Mouse (Mus musculus): ENCODE results near the gene BC035044.
A peak's percentile ranks its signal among the peaks of the same experiment; 100 is the strongest.
"Not testable (repeated sequence)": the region's sequence is repeated elsewhere in the genome, so short reads cannot be mapped to it uniquely, and the experiment has no call there.

The BC035044 gene

DNA sequence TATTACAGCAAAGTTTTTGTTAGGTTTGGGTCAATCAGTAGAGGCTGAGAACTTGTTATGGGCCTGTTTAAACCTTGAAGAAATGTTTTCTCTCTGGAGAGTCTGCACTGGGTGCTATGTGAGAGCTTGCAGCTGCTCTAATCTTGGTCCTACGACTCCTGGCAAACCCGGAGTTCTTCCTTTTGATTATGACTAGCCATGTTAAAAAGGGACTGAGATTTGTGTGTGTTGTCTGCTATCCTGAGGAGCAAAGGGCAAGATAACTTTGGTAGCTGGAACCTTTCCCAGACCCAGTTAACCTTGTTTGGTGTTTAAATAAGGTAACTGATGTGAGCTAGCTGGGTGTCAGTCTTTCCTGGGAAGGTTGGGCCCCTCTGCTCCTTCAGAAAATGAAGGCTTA is 40.3 kb downstream of the BC035044 start:
- no peak for DNase-seq (ENCODE audit: low read depth, low spot score)

DNA sequence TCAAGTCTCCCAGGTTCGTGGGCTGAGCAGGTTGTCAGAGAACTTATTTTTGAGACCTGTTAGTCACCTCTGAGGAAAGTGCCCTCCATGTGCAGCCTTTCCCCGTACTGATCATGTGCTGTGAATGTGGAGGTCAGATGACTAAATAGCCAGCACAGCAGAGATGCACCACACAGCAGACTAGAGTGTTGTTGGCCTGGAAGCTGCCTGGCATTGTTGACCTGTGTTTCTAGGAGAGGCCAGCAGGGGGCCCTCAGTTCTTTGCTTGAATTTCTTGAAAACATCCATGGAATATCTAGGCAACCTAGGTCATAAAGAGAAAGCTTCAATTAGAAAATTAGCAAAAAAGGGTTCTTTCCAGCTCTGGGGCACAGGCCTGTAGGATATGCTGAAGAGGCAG is 41.0 kb downstream of the BC035044 start:
- DNase-seq (ENCODE audit: low read depth, low spot score), result peak; percentile 73

- no peak for DNase-seq (ENCODE audit: low read depth, low spot score)
Measured at GRCm38 (mm10) chr6:128847401-128847800, 43.5 kb downstream of the BC035044 start.

DNA sequence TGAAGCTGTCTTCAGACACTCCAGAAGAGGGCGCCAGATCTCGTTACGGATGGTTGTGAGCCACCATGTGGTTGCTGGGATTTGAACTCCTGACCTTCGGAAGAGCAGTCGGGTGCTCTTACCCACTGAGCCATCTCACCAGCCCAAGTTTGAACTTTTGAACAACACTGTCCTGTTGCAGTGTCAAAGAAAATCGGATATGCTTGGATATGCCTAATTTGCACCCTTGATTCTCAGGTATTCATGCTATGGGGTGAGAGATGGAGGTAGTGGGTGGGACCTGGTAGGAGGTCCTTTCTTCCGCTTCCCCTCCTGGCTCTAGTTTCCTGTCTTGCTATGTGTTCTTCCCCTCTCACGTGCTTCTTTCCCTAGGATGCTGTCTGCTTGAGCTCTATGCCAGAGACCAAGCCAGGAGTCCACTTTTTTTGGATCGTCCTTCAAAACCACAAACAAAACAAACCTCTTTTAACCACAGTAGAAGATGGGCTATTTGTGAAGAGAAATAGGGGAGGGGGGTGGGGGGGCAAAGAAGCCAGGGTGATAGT is 44.9 kb downstream of the BC035044 start:
- DNase-seq (ENCODE audit: low read depth, low spot score), result no peak

DNA sequence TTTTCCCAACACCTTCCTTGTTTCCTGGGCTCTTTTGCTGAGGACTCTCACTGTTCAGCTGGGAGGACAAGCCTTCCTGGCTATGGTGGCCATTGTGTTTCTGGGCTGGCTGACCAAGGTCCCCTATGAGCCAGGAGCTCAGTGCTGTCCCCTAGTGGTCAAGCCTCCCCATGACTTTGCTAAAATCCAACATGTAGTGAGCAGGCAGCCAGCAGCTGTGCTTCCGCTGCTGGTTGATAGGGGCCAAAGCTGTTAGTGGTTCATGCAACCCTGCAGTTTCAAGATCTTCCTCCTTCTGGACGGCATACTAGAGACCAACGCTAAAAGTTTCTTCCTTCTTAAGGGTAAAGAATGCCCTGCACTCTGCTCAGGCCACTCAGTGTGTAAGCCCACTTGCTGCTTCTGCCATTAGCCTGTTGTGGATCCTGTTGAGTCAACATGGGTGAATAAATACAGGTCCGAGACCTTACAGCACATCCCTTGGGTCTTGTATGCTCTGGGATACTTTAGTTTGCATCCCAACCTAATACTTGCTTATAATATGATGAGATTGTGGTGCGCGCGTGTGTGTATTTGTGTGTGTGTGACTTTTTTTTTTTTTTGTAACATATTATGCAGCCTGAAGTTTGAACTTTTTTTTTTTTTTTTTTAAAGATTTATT is 45.5 kb downstream of the BC035044 start:
- DNase-seq (ENCODE audit: low read depth, low spot score), result peak; percentile 89

DNA sequence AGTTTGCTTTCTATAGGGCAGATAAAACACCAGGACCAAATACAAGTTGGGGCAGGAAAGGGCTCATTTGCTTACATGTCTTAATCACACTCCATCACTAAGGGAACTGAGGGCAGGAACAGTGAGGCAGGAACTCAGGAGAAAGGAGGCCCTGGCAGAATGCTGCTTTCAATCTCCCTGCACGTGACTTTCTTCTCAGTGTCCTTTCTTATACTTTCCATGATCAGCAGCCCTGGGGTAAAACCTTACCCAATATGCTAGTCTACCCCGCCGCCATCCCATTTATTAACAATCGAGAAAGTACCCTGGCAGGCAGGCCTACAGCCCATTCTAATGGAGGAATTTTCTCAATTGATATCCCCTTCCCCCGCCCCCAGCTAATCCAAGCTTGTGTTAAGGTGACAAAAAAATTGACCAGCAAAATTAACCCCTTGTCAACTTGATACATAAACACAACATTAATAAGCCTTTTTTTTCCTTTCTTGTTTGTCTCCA is 46.3 kb downstream of the BC035044 start:
- DNase-seq (ENCODE audit: low read depth, low spot score), result no peak

DNA sequence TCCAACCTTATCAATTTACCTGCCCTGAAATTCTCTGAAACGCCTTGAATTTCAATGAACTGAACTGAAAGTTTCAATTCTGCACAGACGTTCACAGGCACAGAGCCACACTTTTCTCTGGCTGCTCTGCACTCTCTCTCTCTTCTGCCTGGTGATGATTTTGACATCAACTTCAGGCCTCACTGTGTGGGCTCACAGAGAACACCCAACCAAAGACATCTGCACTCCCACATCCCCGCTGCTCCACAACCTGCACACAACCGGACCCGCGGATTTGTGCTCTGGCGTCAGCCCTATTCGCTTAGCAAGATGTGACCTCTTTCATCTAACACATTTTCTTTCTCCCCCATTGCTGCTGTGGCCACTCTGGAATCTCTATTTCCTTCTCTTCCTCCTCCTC is 46.8 kb downstream of the BC035044 start:
- DNase-seq (ENCODE audit: low read depth, low spot score), result peak; percentile 64

DNA sequence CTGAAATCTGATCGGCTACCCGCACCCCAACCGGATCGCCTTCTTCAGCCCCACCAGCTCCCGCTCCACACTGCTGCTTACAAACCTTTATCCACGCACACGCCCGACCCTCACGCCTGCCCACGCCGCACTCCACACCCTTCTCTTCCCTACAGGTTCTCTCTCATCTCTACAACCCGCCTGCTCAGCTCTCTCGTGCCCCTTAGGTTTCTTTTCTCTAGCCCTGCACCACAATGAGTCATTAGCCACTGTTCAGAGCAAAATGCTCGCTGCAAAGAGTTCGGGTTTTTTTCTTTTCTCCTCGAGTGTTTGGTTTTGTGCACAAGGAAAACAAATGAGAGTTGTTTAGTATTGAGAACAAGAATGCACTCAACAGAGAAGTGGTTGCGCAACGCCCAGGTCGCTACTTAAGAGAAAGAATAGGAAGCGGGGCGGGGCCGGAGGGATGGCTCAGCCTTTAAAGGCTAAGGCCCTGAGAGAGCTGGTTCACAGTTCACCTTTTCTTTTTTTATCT is 47.4 kb downstream of the BC035044 start:
- DNase-seq (ENCODE audit: low read depth, low spot score), result peak; percentile 81

DNA sequence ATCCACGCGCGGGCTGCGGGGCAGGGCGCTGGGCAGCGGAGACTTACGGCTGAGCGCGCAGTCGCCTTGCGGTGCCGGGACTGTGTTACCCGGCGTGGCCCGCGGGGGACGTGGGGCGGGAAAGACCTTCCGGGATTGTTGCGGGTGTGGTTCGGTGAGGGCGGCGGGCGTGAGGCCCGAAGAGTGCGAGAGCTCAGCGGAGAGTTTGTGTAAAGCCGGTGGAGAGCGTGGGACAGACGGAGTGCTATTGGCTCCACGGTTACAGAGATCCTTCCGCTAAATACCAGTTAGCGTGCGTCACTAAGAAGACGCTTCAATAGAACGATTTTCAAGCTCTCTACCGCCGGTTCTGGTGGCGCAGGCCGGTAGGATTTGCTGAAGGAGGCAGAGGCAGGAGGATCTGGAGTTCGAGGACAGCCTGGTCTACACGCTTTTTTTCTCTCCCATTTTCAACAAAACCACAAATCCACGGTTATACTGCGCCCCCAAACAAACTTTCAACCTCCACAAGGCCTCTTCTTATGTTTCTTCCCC is 47.9 kb downstream of the BC035044 start:
- peak; percentile 99 for DNase-seq (ENCODE audit: low read depth, low spot score)

DNA sequence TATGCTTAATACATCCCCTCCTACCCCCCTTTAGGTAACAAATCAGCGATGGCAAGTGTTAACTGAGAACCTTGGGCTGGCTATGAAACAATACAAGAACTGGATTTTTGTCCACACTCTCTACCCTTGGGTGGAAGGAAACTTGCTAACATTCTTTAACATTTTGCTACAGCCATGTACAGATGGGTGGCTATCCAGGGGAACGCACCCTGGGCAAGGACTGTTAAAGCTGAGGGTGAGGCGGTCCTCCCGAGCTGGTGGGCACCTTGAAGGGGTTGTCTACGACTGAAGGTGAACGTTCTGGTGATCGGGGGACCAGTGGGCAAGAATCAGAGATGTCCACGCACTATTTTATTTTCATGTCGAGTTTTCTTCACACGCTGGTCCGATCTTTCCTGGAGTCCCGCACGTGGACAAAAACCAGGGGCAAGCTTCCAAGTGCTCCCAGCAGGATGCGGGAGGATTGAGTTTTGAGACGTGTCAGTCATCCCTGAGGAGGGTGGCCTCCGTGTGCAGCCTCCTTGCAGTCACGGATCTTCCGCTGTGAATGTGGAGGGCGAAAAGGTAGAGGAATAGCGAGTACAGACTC is 48.5 kb downstream of the BC035044 start:
- no peak for DNase-seq (ENCODE audit: low read depth, low spot score)

DNA sequence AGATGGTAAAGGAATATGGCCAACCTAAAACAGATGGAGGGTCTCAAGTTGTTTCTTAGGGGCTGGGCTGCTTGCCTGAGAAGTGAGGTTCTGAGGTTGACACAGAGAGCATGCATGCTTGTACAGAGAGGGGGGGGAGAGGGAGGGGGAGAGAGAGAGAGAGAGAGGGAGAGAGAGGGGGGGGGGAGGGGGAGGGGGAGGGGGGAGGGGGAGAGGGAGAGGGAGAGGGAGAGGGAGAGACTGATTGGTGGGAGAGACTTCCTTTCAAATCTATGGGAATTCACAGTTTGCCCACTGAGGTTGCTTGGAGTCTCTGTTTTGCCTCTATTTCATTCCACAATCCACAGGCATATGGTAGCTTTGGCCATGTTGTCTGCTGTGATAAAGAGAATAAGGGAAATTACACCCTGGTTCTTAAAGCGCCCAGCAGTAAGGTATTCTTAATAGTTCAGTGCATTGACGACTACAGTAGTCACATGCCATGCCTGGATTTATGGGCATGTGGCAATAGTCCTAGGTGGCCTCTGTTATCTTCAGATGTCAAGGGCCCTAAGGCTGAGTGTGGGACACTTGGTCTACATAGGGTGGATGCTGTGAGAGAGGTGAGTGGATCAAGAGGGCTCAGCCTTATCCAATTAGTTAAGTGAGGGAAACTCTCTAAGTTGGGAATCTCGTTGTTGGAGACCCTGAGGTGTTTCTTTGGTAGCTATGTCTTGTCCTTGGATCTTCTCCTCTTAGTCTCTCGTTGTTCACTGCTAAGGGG is 49.4 kb downstream of the BC035044 start:
- no peak for DNase-seq (ENCODE audit: low read depth, low spot score)

DNA sequence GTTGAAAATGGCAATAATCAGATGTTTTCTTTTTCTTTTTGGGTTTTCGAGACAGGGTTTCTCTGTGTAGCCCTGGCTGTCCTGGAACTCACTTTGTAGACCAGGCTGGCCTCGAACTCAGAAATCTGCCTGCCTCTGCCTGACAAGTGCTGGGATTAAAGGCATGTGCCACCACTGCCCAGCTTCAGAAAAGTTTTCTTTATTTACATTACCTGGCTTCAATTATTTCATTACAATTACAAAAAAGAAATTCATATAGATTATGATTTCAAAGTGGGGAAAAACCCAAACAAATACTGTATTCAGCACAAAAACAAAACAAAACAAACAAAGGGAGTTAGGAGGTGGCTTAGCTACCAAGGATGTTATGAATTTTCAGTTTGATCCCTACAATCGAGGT is 50.3 kb downstream of the BC035044 start:
- DNase-seq (ENCODE audit: low read depth, low spot score), result not testable (repeated sequence)

DNA sequence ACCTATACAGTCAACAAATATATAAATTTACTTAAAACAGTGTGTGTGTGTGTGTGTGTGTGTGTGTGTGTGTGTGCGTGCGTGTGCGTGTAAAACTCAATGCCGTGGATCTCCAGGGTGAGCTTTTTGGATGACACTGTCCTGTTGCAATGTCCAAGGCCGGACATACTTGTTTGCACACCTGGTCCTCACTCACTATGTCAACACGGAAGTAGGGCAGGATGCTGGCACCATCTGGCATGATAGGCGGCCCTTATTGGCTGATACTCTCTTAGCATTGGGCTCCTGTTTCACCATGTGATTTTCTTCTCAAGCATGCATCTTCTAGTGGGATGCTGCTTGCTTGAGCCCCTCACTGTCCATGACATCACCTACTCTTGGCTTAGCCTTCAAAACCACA is 51.0 kb downstream of the BC035044 start:
- DNase-seq (ENCODE audit: low read depth, low spot score), result peak; percentile 23

DNA sequence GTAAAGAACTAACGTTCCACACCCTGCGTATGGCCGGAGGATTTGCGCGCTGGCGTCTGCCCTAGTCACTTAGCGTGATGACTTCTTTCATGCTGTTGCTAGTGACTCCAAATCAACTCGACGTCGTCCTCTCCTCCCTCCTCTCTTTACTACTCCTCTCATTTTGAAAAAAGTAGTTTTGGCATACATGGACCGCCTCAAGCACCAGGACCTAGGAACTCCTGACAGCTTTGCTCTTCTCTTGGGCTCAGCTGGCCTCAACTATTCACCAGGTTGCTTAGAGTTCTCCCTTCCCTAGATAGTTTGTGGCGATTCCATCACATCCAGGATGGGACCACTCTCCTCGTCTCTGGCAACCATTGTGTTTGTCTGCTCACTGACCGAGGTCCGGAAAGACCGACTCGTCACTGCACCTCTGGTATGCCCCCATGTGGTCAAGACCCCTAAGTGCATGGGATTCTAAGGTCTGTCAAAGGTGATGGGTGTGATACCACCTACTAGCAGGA is 51.6 kb downstream of the BC035044 start:
- DNase-seq (ENCODE audit: low read depth, low spot score), result peak; percentile 87

GRCm38 (mm10) chr6:128838342-128839265 is 52.3 kb downstream of the BC035044 start:
- peak; percentile 95 for DNase-seq (ENCODE audit: low read depth, low spot score)

DNA sequence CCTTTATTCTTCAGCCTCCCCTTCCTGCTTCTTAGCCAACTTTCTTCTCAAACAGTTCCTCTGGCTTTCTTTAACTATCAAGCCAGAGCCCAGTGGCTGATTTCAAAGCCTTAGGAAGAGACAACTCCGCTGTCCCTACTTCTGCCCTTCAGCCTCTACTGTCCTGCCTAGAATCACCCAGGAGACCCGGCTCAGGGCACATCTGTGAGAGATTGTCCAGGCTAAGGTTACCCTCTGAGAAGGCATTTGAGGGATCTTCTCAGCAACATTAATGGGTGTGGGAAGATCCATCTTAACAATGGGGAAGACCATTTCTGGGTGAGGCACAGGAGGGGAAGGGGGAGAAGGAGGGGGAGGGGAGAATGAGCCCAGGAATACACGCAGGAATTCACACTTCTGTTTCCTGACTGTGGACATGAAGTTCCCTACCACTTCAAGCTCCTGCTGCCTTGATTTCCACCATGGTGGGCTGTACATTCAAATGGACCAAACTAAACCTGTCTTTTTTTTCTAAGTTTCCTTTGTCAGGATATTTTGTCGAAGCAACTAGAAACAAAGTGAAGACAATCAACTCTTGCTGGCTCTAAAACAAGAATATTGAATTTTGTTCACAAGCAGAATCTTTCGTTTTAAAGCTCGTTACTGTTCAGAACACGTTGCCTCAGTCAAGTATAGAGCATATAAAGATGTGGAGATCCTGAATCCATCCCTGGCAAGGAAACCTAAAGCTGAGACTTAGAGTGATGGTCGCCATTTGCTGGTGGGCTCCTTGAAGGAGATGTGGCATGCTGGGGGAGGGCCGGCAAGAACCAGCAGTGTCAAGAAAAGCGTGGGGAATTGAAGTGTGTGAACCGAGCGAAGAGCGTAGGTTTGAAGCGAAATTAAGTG is 53.2 kb downstream of the BC035044 start:
- peak; percentile 31 for DNase-seq (ENCODE audit: low read depth, low spot score)

- no peak for DNase-seq (ENCODE audit: low read depth, low spot score)
Measured at GRCm38 (mm10) chr6:128836955-128837334, 54.0 kb downstream of the BC035044 start.

DNA sequence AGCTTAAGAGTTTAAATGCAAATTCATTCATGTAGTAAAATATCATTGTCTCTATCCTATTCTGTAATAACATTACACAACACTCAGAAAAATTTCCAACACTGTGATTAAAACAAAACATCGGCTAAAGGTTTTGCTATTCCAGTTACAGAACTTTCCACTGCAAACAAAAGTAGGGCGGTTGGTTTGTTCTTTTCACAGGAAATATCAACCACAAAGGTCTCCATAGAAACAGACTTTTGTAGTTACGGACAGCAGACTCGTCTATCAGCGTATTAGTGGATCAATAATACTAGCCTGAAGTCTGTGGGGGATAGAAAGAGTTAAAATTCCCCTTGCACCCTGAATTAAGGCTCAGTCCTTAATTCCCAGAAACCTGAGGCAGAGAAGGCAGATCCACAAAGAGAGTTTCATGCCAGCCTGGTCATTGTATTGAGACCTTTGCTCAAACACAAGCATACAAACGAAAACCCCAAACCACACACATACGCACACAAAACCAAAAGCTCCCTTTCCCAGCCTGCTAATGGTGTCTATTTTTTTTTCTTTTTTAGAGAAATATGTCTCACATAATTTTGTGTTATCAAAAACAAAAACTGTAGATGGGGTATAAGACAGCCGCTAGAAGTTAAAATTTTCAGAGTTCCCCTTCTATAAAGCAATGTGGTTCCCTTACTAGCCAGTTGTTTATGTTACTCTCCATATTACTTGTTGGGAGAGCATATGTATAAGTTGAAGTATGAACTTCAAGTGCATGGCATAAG is 54.6 kb downstream of the BC035044 start:
- no peak for DNase-seq (ENCODE audit: low read depth, low spot score)

DNA sequence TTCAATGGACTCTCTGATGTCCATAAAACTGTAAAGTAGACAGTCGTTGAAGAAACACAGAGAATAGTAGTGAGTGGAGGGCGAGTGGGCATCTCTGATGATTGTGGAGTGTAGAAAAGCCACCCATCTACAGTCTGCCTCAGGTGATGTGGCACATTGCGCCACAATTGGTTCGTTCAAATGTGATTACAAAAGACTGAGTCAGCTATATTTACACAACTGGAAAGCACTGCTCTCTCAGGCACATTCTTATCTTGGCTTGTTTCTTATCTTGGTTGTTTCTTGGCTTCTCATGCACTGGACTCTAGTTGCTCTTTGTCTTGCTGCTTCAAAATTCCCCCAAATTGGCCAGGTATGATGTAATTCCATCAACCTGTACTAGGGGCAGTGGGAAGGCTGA is 55.4 kb downstream of the BC035044 start:
- no peak for DNase-seq (ENCODE audit: low read depth, low spot score)
